ENCODE assay signal across 9 mouse cellular contexts in genomic region chr11:75459141-75459711, GRCm38 (mm10). TPM values are rescaled to one million over a fixed set of nuclear protein-coding genes. Genes with fewer than 3 reads are reported as not detected.
A peak's percentile ranks its signal among the peaks of the same experiment; 100 is the strongest.
DNase-seq lines count a peak whose midpoint lies in the region; ATAC-seq and TF ChIP-seq lines count a peak whose summit lies in the region.
"Had no signal": no experiment of that assay in that cellular context is flagged by ENCODE, and none has a peak within 500 bp of the region (broad histone marks: within the 10 kb centered on the region; RNA-seq: fewer than 3 reads in every experiment).

No protein-coding gene starts in this region.

- no peak for ATAC-seq in G1E (ENCODE audit: extremely low read depth, insufficient number of reproducible peaks, low FRiP score, poor library complexity, severe bottlenecking)
- no peak for ATAC-seq in kidney, embryonic 16.5 days (ENCODE audit: low FRiP score, low TSS enrichment)

- peak; percentile 63 for DNase-seq in cerebellum, adult 9-10 months
- DNase-seq in cerebellum, postnatal 36 days, result no peak
- no peak for DNase-seq in G1E (ENCODE audit: low spot score)
- peak; percentile 64 for DNase-seq in gastrocnemius, postnatal 25 days
- DNase-seq in splenic B cell, adult 2 months (ENCODE audit: low read depth, low spot score), result peak; percentile 48
- no peak for DNase-seq in layer of hippocampus, adult 11-12 months (ENCODE audit: low spot score)
- no peak for DNase-seq in left cerebral cortex, adult 11 months (ENCODE audit: low spot score)

- TF ChIP-seq CTCF in G1E (IDR thresholded peaks at IDR 0.05; ENCODE audit: low read depth, low read length), result no peak

- H3K4me3 ChIP-seq in G1E (ENCODE audit: low read depth, low read length), result peak overlapping the region; percentile 80; the same call in 1 of the 2 replicates
- H3K4me3 ChIP-seq in kidney, embryonic 16.5 days (ENCODE audit: low read length), result 0 out of 2 replicates have a peak overlapping the region, but pooled peaks have one; percentile 50

- H3K9me3 ChIP-seq in G1E (replicated peaks), result no peaks in the 10 kb centered on the region
- H3K9me3 ChIP-seq in kidney, embryonic 16.5 days (ENCODE audit: low read length), result no peaks in the 10 kb centered on the region

- 71% methylated on average over 5 of the region's 5 CpGs for WGBS in kidney, embryonic 16.5 days

- peaks cover 6% of the 10 kb centered on the region for H3K36me3 ChIP-seq in G1E (replicated peaks)
- H3K36me3 ChIP-seq in kidney, embryonic 16.5 days (ENCODE audit: insufficient read depth, low read length), result no peaks in the 10 kb centered on the region
- no peaks in the 10 kb centered on the region for H3K36me3 ChIP-seq in splenic B cell, adult 2 months (ENCODE audit: control insufficient read depth, insufficient read depth, low read length, poor library complexity, severe bottlenecking)

- peak overlapping the region; percentile 54 for H3K9ac ChIP-seq in kidney, embryonic 16.5 days (replicated peaks; ENCODE audit: low read length)

- H3K4me2 ChIP-seq in kidney, embryonic 16.5 days (replicated peaks; ENCODE audit: low read depth, low read length), result peak overlapping the region; percentile 81; the same call in 1 of the 2 replicates

- H3K27ac ChIP-seq in kidney, embryonic 16.5 days (ENCODE audit: low read length), result peak overlapping the region; percentile 99

- H3K27me3 ChIP-seq in G1E (ENCODE audit: insufficient read depth, low read length), result no peaks in the 10 kb centered on the region
- no peaks in the 10 kb centered on the region for H3K27me3 ChIP-seq in kidney, embryonic 16.5 days (ENCODE audit: insufficient read depth, low read length)
- H3K27me3 ChIP-seq in splenic B cell, adult 2 months (ENCODE audit: control insufficient read depth, insufficient read depth, low read length, poor library complexity, severe bottlenecking), result no peaks in the 10 kb centered on the region

- peaks cover 87% of the 10 kb centered on the region for H3K4me1 ChIP-seq in G1E (ENCODE audit: insufficient read depth, low read depth, low read length)
- peaks cover 41% of the 10 kb centered on the region for H3K4me1 ChIP-seq in kidney, embryonic 16.5 days (ENCODE audit: insufficient read depth, low read length)

RNA-seq across cellular contexts. Expression of gene Tlcd2, which starts 2.3 kb away (rescaled TPM):
- total RNA-seq in G1E (2014; fragmentation: Nextera tagmentation) (1.7 TPM in 1 of 2 replicates, not detected in the other), G1E (2017) (0.58 and 1.8 TPM in 2 replicates)
- polyA plus RNA-seq in G1E (2012), result not detected in 2 replicates
- total RNA-seq in gastrocnemius, postnatal 25 days (2021), result 1 to 10 TPM; 3.9 to 6.9 TPM
- polyA plus RNA-seq in kidney, embryonic 16.5 days (2015; fragmentation: Nextera tagmentation; extraction: Ambion mirVana), result 26.8 and 27.1 TPM in 2 replicates

RNA-seq across cellular contexts. Expression of gene Wdr81, which starts 4.7 kb away (rescaled TPM):
- total RNA-seq in G1E (2014; fragmentation: Nextera tagmentation) (6.3 and 12.3 TPM in 2 replicates), G1E (2017) (15.0 and 17.4 TPM in 2 replicates)
- polyA plus RNA-seq in G1E (2012), result 18.7 and 20.5 TPM in 2 replicates
- 1 to 10 TPM; 4.7 to 5.7 TPM for total RNA-seq in gastrocnemius, postnatal 25 days (2021)
- 7.2 and 7.3 TPM in 2 replicates for polyA plus RNA-seq in kidney, embryonic 16.5 days (2015; fragmentation: Nextera tagmentation; extraction: Ambion mirVana)

RNA-seq across cellular contexts. Expression of gene Serpinf2, which starts 19.8 kb away (rescaled TPM):
- total RNA-seq in G1E (2014; fragmentation: Nextera tagmentation) (not detected in 2 replicates), G1E (2017) (0.33 and 0.41 TPM in 2 replicates)
- 0.03 TPM in 1 of 2 replicates, not detected in the other for polyA plus RNA-seq in G1E (2012)
- total RNA-seq in gastrocnemius, postnatal 25 days (2021), result not detected
- 57.8 and 60.2 TPM in 2 replicates for polyA plus RNA-seq in kidney, embryonic 16.5 days (2015; fragmentation: Nextera tagmentation; extraction: Ambion mirVana)
- total RNA-seq: hematopoietic stem cell, adult 5-6 weeks had no signal

RNA-seq across cellular contexts. Expression of gene Prpf8, which starts 27.4 kb away (rescaled TPM):
- total RNA-seq in G1E (2014; fragmentation: Nextera tagmentation) (537 and 539 TPM in 2 replicates), G1E (2017) (147 and 150 TPM in 2 replicates)
- polyA plus RNA-seq in G1E (2012), result 55.3 and 90.1 TPM in 2 replicates
- 10 to 100 TPM; 56.9 to 59.4 TPM for total RNA-seq in gastrocnemius, postnatal 25 days (2021)
- polyA plus RNA-seq in kidney, embryonic 16.5 days (2015; fragmentation: Nextera tagmentation; extraction: Ambion mirVana), result 64.0 and 66.2 TPM in 2 replicates

RNA-seq across cellular contexts. Expression of gene Serpinf1, which starts 36.7 kb away (rescaled TPM):
- total RNA-seq in G1E (2014; fragmentation: Nextera tagmentation) (not detected in 2 replicates), G1E (2017) (0.38 TPM in 1 of 2 replicates, not detected in the other)
- not detected in 2 replicates for polyA plus RNA-seq in G1E (2012)
- total RNA-seq in gastrocnemius, postnatal 25 days (2021), result 10 to 100 TPM; 98.5 to 98.7 TPM
- polyA plus RNA-seq in kidney, embryonic 16.5 days (2015; fragmentation: Nextera tagmentation; extraction: Ambion mirVana), result 121 and 127 TPM in 2 replicates

Comparison
In these comparisons a context has a peak if more than half of its experiments do, and no peak if none do; other contexts are left out.
1. DNase-seq: peak in cerebellum, adult 9-10 months (single experiment), gastrocnemius, postnatal 25 days (single experiment) and splenic B cell, adult 2 months (single experiment); none in cerebellum, postnatal 36 days (0 of 2), G1E (single experiment), layer of hippocampus, adult 11-12 months (single experiment) and left cerebral cortex, adult 11 months (single experiment).